Mouse (Mus musculus) layer of hippocampus, postnatal 25 days (tissue): ENCODE measurements around the gene Nav2. TPM values are rescaled to one million over a fixed set of nuclear protein-coding genes. Genes with fewer than 3 reads are reported as not detected.

ENCODE experiments used
- DNase-seq, 2 experiments: peaks; one replicate each; pipeline ENCODE4 v3.0.0; 2022; ENCODE audit warnings: mixed read lengths in 2 of 2, low spot score in 1 of 2; ENCODE audit errors: extremely low spot score in 1 of 2
- total RNA-seq, 2 experiments: library from RNA; stranded (reverse); gene quantifications; 2 replicates each; pipeline ENCODE4 v1.2.3; 2021

Gene Nav2
- total RNA-seq, 2 experiments from 2014 or later, result 56.4 to 101 TPM

DNA sequence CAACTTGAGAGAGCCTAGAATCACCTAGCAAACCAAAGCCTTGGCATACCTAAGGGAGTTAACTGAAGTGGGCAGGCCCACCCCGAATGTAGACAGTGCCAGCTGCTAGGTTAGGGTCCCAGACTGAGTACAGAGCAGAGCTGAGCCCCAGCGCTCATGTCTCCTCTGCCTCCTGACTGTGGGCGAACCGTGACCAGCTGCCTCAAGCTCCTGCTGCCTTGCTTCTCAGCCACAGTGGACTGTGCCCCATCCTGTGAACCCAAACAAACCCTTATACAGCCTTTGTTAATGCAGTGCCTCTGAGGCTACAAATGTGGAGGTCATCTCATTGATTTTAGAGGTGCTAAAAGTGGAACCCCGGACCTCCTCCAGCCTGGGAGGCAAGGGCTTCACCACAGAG, 88.3 kb downstream of the Nav2 start:
- no peak for DNase-seq

DNA sequence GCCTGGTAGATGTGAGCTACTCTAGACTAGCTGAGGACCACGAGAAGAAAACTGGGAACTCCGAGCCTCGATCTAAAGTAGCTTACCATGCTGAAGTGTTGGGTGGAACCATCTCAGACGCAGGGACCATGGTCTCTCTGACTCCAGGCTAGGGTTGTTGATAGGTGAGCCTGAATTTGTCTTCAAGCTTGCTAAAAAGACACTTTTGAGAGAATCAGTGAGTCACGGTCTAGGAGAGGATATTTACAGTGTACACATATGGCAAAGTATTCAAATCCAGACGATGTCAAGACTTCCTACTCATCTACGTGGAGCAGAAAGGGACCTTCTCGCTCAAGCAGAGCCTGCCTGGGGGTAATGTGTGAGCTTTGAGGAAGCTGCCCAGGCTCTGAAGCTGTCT, 89.6 kb downstream of the Nav2 start:
- no peak for DNase-seq

DNA sequence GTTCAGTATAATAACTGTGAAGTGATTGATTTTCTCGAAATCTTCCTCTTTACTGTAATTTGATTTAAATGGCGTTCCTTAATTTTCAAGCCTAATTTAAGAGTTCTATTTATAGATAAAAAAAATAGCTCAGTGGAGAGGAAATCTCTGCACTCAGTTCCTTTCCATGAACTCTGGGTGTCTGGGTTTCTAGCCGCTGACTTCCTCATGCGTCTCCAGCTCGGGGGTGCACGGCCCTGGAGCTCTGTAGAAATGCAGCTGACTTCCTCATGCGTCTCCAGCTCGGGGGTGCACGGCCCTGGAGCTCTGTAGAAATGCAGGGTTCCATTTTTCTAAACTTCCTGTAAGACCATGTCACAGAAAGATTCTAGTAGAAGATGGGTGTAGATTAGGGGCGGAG, 90.1 kb downstream of the Nav2 start:
- no peak for DNase-seq

DNA sequence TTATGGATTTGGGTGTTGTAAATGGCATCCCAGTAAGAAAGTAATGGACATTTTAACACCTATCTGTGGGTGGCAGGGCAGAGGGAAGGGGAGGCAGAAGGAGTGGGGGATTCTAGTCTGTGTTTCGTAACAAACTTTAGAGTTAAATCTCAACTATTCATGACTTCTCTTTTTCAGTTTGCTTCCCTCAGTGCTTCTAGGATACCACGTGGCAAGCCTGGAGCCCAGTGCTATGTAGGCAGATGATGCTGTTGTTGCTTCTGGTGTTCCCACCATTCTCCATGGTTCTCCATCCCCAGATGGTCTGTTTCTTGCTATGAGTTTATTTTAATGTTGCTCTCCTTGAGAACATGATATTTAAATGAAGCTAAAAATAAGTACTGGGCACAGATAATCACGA, 92.3 kb downstream of the Nav2 start:
- no peak for DNase-seq

DNA sequence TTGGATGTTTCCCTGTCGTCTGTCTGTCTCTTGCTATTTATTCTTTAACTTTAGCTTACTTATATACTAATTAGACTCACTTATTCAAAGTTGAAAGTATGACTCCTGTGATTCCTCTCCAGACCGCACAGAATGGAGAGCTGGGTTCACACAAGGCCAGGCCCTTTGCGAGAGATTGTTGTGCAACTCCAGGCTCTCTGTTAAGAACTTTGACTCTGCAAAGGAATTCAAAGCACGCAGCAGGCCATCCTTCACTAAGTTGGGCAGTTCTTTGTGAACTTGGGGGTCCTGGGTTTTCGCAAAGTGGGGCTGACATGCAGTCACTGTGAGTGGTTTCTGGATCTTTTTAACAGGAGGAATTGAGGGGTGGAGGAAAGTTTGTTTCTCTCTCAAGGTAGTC, 95.9 kb downstream of the Nav2 start:
- no peak for DNase-seq

DNA sequence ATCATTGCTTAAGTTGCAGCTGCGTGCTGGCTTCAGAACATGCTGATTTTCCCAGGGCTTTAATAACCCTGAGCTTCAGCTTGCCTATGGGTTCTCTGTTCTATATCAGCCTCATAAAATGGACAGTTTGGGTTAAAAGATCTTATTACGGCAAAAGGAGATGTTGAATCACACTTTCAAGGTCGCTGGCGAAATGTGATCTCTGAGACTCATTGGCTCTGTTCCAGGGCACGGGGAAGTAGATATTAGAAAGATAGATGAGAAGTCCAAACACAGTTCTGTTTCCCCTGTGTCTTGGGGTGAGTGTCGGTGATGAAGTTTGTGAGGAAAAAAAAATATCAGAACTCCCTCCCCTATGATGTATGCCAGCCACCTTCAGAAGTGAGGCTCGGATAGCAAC, 98.4 kb downstream of the Nav2 start:
- no peak for DNase-seq

DNA sequence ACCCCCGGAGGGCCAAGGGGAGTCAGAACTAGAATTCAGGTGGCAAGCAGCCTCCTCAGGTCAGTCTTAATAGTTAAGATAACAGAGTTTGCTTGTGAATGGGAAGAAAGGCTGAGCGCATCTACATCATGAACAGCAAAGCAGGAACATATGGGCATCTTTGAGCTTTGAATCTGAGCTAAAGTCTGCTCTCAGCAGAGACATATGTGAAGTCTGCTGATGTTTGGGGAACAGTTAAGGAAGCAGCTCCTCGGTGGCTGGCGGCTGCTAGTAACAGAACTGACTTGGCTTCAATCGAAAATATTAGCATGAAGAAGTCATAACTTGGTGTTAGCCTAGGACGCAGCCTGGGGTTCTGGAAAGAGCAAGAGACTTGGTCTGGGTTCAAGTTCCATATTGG, 102.2 kb downstream of the Nav2 start:
- DNase-seq, result no peak

DNA sequence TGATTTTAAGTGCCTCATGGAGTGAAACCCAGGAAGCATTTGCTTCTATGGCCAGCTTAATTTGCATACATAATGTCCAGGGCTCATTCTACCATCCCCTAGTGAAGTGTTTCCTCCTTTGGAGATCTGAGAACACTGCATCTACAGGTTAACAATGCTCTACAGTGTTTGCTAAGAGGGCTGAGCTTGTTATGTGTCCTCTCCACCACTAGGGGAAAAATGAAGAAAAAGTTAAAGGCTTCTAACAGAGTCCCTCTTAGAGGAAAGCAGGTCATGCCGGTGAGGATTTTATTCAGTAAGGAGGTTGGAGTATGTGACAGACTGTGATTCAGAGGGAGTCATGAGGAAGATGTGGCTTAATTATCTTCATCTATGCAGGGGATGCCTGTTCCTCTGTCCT, 103.5 kb downstream of the Nav2 start:
- DNase-seq, result no peak

DNA sequence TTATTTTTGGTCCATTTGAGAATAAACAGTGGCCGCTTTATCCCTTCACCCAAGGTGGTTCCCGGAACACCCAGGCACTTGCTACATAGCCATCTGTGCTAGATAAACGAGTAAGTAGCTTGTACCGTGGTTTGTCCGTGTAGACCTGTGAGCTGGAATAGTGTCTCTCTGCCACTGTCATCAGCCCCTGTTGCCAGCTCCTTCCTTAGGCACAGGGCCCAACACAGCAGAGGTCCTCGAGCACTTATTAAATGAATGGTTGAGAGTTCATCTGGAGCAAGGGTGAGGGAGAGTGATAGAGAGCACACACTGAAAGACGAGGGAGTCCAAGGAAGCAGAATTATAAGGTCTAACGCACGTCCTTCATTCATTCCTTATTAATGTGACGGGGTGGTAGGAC, 106.0 kb downstream of the Nav2 start:
- no peak for DNase-seq

DNA sequence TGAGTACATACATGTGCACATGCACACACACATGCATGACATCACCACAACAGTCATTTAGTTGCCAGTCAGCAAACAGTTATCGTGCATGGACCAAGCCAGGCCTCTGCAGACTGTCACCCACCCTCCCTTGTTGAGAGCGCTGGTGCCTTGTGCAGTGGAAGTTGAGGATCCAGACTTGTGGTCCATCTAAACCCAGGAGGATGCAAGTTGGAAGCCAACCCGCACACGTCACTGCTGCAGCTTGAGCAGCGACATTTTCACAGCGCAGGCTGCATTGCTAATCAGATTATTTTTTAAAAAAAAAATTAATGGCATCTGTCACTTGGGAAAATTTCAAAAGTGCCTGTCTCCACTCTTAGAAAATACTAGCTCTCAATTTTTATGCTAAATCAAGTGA, 106.8 kb downstream of the Nav2 start:
- DNase-seq, result no peak

DNA sequence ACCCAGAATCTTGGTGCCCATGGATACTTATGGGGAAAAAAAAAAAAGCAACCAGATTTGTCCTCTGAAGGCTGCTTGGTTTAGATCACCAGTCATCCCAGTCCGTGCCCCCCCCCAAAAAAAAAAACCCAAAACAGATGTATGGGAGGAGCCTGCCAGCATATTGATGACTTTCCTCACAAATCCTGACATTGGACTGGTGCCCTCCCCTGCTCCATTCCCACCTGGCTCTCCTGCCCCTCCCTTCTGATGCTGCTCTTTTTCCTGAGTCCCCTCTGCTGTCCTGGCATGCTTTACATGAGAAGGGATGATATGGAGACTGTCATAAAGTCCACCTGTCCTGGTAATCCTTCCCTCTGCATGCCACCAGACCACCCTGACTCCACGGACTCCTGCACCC, 107.6 kb downstream of the Nav2 start:
- DNase-seq, result no peak

DNA sequence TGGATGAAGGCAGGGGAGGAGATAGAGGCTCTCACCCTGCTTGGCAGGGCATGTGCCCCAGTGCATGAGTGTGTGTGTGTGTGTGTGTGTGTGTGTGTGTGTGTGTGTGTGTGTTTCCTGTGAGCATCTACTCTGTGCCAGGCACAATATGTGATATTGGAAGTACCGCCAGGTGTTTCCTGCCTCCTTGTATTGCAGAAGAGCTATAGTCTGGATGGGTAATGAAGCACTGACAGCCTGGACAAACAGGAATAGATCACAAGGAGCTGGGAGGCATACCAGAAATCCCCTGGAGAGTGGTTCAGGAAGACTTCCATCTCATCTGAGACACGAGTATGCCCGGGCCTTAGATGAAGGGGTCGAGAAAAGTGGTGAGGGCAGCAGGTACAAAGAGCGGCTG, 109.3 kb downstream of the Nav2 start:
- DNase-seq, result no peak

DNA sequence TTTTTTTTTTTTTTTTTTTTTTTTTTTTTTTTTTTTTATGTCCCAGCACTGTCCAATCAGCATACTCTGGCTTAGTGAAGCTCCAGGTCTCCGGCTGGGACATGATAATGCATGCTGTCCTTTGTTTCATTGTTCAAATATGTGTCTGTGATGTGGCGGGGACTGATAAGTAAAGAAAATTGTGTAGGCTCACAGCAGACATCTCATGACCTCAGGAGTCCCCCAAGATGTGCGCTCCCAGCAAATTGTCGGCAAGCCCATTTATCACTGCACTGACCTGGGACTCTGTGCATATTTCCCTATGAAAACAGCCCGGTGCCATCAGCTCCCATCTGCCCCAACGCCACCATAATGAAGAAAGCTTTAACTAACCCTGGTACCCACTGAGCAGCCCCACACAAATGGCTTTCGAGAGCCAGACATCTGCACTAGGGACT, 110.0 kb downstream of the Nav2 start:
- DNase-seq, result no peak

DNA sequence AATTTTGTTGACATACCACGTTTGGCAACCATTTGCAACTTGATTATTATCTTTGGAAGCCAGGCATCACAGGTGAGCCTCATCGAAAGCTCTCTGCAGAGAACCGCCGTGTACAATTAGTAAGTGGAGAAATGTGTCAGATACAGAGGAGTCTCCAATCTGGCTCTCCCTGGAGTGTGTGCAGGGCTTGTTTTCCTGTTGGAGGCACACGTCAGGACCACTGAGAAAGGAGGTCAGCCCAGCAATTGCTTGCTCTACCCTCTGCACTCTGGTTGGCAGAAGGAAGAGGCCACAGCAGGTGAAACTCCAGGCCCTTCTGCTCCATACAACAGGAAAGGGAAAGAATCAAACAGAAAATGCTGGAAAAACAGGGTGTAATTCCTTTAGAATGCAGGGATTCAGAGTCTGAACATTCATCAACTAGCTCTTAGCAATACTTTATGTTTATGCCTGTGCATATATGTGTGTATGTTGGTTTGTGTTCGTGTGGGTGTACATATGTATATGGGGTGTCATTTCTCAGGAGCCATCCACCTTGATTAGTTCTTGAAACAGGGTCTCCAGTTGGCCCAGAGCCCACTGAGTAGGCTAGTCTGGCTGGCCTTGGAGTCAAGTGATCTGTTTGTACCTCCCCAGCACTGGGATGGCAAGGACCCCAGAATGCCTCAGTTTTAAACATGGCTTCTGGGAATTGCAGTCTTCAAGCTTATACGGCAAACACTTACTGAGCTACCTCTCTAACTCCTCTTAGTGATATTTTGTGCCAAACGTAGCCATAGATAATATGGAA, 116.7 kb downstream of the Nav2 start:
- DNase-seq, result no peak

DNA sequence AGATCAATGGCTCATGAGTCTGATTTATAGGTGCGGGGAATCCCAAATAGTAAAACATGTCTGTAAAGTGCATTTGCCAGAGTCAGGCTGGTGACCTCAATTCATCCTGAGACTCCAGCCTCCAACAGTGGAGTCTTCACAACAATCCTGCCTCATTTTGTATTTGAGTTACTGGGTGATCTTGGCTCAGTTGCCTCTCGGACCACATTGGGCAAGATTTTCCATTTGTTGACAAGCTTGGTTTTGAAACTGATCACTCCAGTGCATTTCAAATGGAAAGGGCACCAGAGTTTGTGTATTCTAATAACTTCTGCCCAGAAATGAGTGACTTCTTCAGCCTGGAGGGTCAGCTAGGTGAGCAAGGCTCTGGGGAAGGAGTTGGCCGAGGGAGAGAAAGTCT, 117.5 kb downstream of the Nav2 start:
- no peak for DNase-seq

DNA sequence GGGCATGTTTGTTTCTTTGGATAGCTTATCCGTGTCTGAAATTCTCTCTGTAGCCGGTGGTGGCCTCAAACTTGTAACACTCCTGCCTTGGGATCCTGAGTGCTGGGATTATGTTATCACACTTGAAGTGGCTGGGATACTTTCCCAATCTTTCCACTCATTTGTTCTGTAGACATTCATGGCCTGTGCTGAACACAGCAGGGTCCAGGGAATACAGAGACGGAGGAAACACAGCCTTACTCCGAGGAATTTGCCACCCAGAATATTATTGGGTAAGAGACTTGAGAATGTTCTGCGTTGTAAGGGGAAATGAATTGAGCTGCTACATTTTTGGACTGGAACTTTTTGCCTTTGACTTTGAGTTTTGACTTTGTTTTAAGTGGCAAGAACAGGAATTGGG, 118.0 kb downstream of the Nav2 start:
- DNase-seq, result no peak

DNA sequence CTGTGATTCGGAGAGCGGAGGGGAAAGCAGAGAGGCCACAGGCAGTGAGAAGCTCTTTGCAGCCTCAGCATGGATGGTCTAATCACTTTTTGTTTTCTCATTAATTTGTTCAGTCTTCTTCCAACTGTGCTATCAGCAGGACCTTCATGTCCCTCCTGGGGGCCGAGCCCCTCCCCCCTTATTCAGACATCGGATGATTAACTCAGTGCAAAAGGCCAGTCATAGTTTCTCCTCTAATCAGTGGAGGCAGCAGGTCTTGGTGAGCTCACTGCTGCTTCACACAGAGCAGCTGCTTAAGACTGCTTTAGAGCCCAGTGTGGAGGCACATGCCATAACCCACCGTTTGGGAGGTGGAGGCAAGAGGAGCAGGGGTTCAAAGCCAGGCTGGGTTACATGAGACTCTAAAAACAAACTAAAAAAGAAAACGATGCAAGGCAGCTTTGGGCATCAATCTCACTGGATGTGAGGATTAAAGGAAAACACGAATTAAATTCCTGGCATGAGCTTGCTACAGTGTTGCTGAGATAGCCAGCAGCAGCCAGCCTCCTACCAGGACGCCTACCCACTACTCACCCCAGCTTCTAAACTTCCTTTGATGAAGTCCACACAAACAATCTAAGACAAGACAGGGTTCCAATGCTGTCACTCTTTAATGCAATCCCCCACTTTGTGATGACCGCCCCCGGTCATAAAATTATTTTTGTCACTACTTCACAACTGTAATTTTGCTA, 120.9 kb downstream of the Nav2 start:
- no peak for DNase-seq

DNA sequence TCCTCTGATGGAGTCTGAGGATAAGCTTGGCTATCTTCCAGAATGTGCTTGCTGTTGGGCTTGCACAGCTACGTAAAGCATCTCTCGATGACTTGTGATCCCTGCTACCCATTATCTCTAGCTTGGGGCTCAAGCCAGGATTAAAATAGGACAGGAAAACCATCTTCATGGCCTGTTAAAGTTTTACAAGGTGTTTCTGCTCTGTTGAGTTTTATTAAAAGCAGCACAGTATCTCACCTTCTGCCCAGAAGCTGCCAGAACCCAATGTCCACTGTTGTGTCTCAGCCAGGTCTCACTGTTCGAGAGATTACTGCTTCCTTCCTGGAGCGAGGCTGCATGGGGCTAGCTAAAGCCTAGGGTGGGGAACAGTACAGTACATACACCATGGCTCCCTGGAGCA, 123.7 kb downstream of the Nav2 start:
- DNase-seq, result no peak

DNA sequence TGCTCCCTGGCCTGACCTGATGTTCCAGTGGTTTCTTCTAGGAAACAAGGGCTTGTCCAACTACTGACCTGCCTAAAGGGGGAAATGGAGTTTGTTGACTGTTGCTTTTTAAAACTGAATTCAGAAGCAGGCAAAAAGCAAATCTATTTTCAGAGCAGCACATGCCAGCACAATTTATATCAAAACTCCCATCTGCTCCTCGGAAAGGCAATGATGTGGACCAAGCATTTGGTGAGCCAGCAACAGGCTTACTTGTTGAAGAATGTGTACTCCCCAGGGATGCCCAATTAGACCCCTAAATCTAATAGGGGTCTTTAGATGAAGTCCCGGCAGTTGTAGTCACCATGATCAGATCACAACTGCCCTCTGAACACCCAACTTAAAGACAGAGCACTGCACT, 125.7 kb downstream of the Nav2 start:
- no peak for DNase-seq

DNA sequence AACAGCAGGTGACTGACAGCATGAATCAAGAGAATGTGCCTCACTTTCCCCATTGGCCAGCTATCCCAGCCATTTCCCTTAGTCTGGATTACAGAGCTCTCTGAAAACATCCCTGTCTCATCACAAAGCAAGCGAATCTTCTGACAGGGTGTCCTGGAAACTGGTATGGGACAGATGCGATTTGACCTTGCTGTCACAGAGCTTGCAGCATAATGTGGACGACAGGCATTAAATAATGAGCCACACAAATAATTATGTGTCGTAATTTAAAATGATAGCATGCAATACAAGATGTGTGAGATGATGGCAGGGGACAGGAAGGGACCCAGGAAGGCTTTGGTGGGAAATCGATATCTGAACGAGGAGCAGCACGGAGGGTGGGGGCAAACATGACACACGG, 131.6 kb downstream of the Nav2 start:
- no peak for DNase-seq

DNA sequence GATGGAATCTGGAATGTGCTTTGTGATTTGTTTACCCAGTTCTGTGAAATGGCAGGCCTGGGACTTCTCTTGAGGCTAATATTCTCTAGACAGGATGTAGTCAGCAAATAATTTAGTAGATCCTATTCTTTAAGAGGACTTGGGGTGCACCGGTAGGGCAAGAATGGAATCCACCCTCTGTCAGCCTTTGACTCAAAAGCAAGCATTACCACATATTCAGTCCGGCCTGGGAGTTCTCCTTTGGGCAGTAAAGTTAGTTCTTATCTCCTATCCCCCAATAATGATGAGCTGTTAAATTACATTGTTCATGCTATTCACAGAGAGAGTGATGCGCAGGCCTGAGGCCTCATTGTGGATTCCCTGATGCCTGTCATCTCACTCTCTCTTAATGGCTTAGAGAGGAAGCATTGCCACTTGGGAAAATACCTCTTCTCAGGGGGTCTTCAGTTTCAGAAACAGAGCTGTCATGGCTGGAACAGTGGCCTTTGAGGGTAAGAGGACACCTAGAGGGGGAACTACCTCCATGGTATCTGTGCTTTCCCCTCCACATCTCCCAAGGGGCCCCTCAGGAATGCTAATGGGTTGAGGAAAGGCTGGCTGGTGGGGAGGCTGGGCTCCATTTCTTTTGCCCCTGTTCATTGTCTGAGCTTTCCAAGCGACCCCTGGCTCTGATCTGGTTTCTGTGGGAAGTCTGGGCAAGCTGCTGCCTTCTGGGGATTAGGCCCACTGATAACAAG, 133.0 kb downstream of the Nav2 start:
- no peak for DNase-seq
